Mouse (Mus musculus) stomach, postnatal 0 days (tissue): ENCODE data around the gene Nuak2.

Experiments
- CTCF ChIP-seq: IDR thresholded peaks from 2 replicates; pipeline ENCODE4 v1.5.1; 2016; ENCODE audit warnings: antibody characterized with exemption, low read depth, mild to moderate bottlenecking, moderate library complexity
- EP300 ChIP-seq: optimal IDR thresholded peaks from 2 replicates; pipeline ENCODE3; 2016; ENCODE audit warnings: antibody characterized with exemption

GRCm38 (mm10) chr1:132356841-132357240 lies 40.9 kb downstream of the Nuak2 start:
- TF ChIP-seq EP300 (no peak), CTCF (no peak)
